Mouse (Mus musculus) brown adipose tissue, adult 24 weeks (tissue): ENCODE data around the gene Hoxb4. TPM values are rescaled to one million over a fixed set of nuclear protein-coding genes. Genes with fewer than 3 reads are reported as not detected.

Source experiments
- H3K27ac ChIP-seq: fragments of 200-500 bp; replicated peaks from 2 replicates; pipeline ENCODE4 v1.5.1; 2012; ENCODE audit warnings: low read depth, mild to moderate bottlenecking, low read length
- H3K4me1 ChIP-seq: fragments of 200-500 bp; 2 replicates; pipeline ENCODE4 v1.6.1; 2012; ENCODE audit warnings: low read length, mixed read lengths; ENCODE audit not compliant: control insufficient read depth, insufficient read depth, insufficient read length
- H3K4me3 ChIP-seq: fragments of 200-500 bp; 2 replicates; pipeline ENCODE4 v1.5.1; 2012; ENCODE audit warnings: low read depth, mild to moderate bottlenecking, low read length, moderate library complexity; ENCODE audit not compliant: insufficient read depth
- polyA plus RNA-seq: library from polyadenylated mRNA; stranded (reverse); fragments of >200 nt; gene quantifications from 2 replicates; pipeline ENCODE4 v1.2.4, GENCODE M21; 2012; ENCODE audit not compliant: missing spikeins, insufficient read depth, insufficient read length

The Hoxb4 gene
- polyA plus RNA-seq, 1 experiment, result 6.4 TPM

GRCm38 (mm10) chr11:96301837-96302236 lies 16.2 kb upstream of the Hoxb4 start:
- Histone ChIP-seq H3K4me1 (no peaks in the 10 kb centered on the region; the same call in 1 of the 2 replicates), H3K27ac (no peak overlapping the region), H3K4me3 (no peak overlapping the region)

GRCm38 (mm10) chr11:96302381-96303150 lies 15.5 kb upstream of the Hoxb4 start:
- Histone ChIP-seq H3K27ac (no peak overlapping the region), H3K4me3 (0 out of 2 replicates have a peak overlapping the region, but pooled peaks have one; percentile 64), H3K4me1 (no peaks in the 10 kb centered on the region; the same call in 1 of the 2 replicates)

GRCm38 (mm10) chr11:96303151-96304099 lies 14.6 kb upstream of the Hoxb4 start, which contains the start of gene Hoxb5:
Gene Hoxb5, plus strand, starts transcription at chr11:96303336.
- H3K4me3 ChIP-seq, result peak within 1 kb of the TSS; percentile 64
- H3K27ac ChIP-seq, result peak within 1 kb of the TSS; percentile 75
- H3K4me1 ChIP-seq, result no peaks in the 10 kb centered on the region; the same call in 1 of the 2 replicates

DNA sequence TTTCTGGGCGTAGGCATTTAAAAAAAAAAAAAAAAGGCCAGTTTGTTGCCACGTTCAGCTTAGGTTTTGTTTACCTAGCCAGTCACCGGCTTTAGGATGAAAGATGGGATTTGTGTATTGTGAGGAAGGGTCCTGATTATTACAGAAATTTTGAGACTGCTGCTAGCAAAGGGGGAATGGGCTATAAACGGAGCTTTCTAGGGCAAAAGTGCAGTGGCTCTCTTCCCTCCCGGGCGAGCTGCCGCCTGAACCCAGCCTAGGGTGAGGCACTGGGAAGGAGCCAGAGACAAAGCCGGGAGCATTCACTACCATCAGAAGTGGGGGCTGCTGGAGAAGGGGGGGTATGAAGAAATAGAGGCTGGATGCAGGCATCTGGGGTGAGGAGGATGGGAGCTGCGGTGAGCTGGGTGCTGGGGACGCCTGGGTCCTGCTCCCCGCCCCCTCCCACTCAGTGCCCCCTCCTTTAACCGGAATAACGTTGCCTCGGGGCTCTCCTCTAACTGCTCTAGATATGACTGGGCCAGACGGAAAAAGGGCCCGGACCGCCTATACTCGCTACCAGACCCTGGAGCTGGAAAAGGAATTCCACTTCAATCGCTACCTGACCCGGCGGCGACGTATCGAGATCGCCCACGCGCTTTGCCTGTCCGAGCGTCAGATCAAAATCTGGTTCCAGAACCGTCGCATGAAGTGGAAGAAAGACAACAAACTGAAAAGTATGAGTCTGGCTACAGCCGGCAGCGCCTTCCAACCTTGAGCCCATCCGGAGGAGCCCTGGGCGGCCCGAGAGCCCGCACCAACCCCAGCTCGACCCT lies 13.5 kb upstream of the Hoxb4 start:
- peaks cover 5% of the 10 kb centered on the region; the same call in 1 of the 2 replicates for H3K4me1 ChIP-seq
- H3K27ac ChIP-seq, result peak overlapping the region; percentile 75
- peak overlapping the region; percentile 64 for H3K4me3 ChIP-seq

GRCm38 (mm10) chr11:96305505-96306182 lies 12.4 kb upstream of the Hoxb4 start:
- Histone ChIP-seq H3K27ac (peak overlapping the region; percentile 21; the same call in 1 of the 2 replicates), H3K4me3 (peak overlapping the region; percentile 16; the same call in 1 of the 2 replicates), H3K4me1 (peaks cover 11% of the 10 kb centered on the region; the same call in 1 of the 2 replicates)

- H3K27ac ChIP-seq, result peak overlapping the region; percentile 21; the same call in 1 of the 2 replicates
- no peak overlapping the region for H3K4me3 ChIP-seq
- H3K4me1 ChIP-seq, result peaks cover 13% of the 10 kb centered on the region; the same call in 1 of the 2 replicates
Measured at GRCm38 (mm10) chr11:96306183-96306907, 11.7 kb upstream of the Hoxb4 start.

GRCm38 (mm10) chr11:96306908-96307269 lies 11.2 kb upstream of the Hoxb4 start:
- no peak overlapping the region for H3K4me3 ChIP-seq
- peaks cover 13% of the 10 kb centered on the region; the same call in 1 of the 2 replicates for H3K4me1 ChIP-seq
- H3K27ac ChIP-seq, result no peak overlapping the region

- Histone ChIP-seq H3K4me3 (no peak overlapping the region), H3K27ac (peak overlapping the region; percentile 70)
Measured at GRCm38 (mm10) chr11:96308763-96309162, 9.3 kb upstream of the Hoxb4 start.

GRCm38 (mm10) chr11:96309288-96309687 lies 8.8 kb upstream of the Hoxb4 start:
- H3K4me1 ChIP-seq, result peaks cover 21% of the 10 kb centered on the region
- no peak overlapping the region for H3K4me3 ChIP-seq
- peak overlapping the region; percentile 70 for H3K27ac ChIP-seq

More at GRCm38 (mm10) chr11:96308763-96309162, 9.3 kb upstream of the Hoxb4 start:
- H3K4me1 ChIP-seq, result peaks cover 17% of the 10 kb centered on the region

DNA sequence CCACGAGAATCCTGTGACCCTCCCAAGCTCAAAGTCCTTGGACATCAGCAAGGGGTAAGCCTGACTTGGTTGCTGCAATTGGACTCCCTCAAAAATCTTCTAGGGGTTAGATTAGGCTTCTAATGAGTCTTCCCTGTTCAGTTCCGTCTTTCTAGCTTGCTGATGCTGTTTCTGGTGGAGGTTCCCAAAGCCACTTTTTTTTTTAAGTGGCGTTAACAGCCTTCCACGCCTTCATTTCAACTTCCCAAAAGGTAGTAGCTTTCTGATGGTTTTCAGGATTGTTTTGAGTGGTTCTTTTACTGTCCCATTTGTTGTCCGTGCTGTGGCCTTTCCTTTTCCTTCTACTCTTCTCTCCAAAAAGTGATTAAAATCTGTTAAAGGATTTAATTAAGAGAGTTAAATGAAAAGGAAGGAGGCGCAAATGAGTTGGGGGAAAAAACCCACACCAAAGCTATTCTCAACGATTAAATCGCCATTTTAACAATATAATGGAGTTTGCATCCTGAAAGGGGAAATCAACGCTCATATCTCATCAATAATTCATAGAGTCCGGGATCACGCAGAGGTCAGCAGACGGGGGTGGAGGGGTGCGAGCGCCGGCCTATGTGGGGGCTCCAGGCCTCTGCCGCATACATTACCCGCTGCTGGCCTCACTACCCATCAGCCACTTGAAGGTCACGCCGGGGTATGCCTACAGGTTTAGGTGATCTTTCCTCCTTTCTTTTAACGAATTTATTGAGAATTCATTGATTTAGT lies 7.7 kb upstream of the Hoxb4 start:
- Histone ChIP-seq H3K4me3 (peak overlapping the region; percentile 20; the same call in 1 of the 2 replicates), H3K27ac (peak overlapping the region; percentile 70), H3K4me1 (peaks cover 21% of the 10 kb centered on the region)

- Histone ChIP-seq H3K27ac (peak overlapping the region; percentile 70), H3K4me1 (peaks cover 21% of the 10 kb centered on the region), H3K4me3 (peak overlapping the region; percentile 49)
Measured at GRCm38 (mm10) chr11:96311097-96311496, 7.0 kb upstream of the Hoxb4 start.

- Histone ChIP-seq H3K27ac (peak overlapping the region; percentile 70), H3K4me3 (peak overlapping the region; percentile 56), H3K4me1 (peaks cover 21% of the 10 kb centered on the region)
Measured at GRCm38 (mm10) chr11:96311520-96312417, 6.3 kb upstream of the Hoxb4 start.
